Mouse (Mus musculus) MEL (cell line): ENCODE data around the gene Rpl36al.

ENCODE experiments used
- CTCF ChIP-seq, 3 experiments: IDR thresholded peaks in 2 of 3; conservative IDR thresholded peaks in 1 of 3; 2 replicates each; pipeline ENCODE4 v1.5.1; 2011 to 2012; ENCODE audit warnings: low read length in 3 of 3, low read depth in 2 of 3, mild to moderate bottlenecking in 2 of 3, improper control_type of control experiment in 1 of 3, inconsistent platforms in 1 of 3, mixed read lengths in 1 of 3, moderate library complexity in 1 of 3; ENCODE audit not compliant: control insufficient read depth in 1 of 3, insufficient read depth in 1 of 3, poor library complexity in 1 of 3, severe bottlenecking in 1 of 3
- EP300 ChIP-seq, 2 experiments: IDR thresholded peaks; 2 replicates each; pipeline ENCODE4 v1.6.1; 2011; ENCODE audit warnings: improper control_type of control experiment in 2 of 2, low read length in 2 of 2, low read depth in 1 of 2, mild to moderate bottlenecking in 1 of 2
- HCFC1 ChIP-seq: IDR thresholded peaks from 2 replicates; pipeline ENCODE4 v1.6.1; 2012; ENCODE audit warnings: low read depth, mild to moderate bottlenecking, inconsistent platforms, low read length, improper control_type of control experiment, moderate library complexity
- POLR2A ChIP-seq, 2 experiments: IDR thresholded peaks; 2 replicates each; pipeline ENCODE4 v1.6.1; 2011 to 2012; ENCODE audit warnings: low read length in 2 of 2, mild to moderate bottlenecking in 2 of 2, control low read depth in 1 of 2, improper control_type of control experiment in 1 of 2, low read depth in 1 of 2, moderate library complexity in 1 of 2; ENCODE audit not compliant: control insufficient read depth in 1 of 2, insufficient read depth in 1 of 2, poor library complexity in 1 of 2
- ZC3H11A ChIP-seq: IDR thresholded peaks from 2 replicates; pipeline ENCODE4 v1.6.1; 2012; ENCODE audit warnings: low read depth, mild to moderate bottlenecking, inconsistent platforms, low read length, improper control_type of control experiment

DNA sequence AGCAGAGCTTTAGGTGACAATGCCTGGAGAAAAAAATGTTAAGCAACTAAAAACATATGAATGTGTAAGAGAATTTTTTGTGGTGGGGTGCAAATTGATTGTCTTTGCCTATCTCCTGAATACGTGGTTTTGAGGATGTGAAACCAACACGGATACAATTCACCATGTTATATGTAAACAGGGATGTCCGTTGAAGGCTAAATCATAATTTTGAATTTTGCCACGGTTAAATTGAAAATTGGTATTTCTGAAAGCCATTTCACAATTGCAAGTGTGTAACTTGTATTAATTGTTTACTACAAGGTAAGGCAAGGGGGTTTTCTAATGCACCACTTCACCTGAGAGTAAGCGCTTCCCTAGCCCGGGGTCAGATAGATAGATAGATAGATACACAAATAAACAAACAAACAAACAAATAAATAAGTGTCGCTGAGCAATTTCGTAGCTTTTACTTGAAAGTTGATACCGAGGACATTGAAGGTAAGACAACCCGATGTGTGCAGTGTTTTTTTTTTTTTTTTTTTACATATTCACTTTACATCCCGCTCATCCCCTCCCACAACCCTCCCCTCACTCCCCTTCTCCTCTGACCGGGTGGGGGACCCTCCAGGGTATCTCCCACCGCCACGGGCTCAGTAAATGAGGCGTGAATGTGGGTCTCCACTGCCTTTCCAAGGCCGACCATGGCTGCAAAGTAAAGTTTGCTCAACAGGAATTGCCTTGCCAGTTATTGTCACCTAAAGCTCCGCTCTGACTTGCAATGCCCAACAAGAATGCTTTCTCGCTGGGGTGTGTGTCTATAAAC is 16.0 kb downstream of the Rpl36al start:
- TF ChIP-seq POLR2A (IDR thresholded peaks at IDR 0.05; ENCODE audit: control insufficient read depth in 1 of 2, insufficient read depth in 1 of 2, low read depth in 1 of 2, low read length in 2 of 2, poor library complexity in 1 of 2) (no peak; a peak in 1 of 4 replicates), CTCF (IDR thresholded peaks at IDR 0.05 in 2 of 3, conservative IDR thresholded peaks at IDR 0.05 in 1 of 3; ENCODE audit: control insufficient read depth in 1 of 3, insufficient read depth in 1 of 3, low read depth in 2 of 3, low read length in 3 of 3, poor library complexity in 1 of 3, severe bottlenecking in 1 of 3) (no peak), ZC3H11A (no peak), EP300 (IDR thresholded peaks at IDR 0.05; ENCODE audit: low read depth in 1 of 2, low read length in 2 of 2) (no peak), HCFC1 (no peak)
